Mouse (Mus musculus): Measurements from ENCODE around the gene Lrrc55. TPM values are rescaled to one million over a fixed set of nuclear protein-coding genes. Genes with fewer than 3 reads are reported as not detected.

Lrrc55 gene
- polyA plus RNA-seq, 1 experiment from 2014 or later: 14.9 TPM

DNA sequence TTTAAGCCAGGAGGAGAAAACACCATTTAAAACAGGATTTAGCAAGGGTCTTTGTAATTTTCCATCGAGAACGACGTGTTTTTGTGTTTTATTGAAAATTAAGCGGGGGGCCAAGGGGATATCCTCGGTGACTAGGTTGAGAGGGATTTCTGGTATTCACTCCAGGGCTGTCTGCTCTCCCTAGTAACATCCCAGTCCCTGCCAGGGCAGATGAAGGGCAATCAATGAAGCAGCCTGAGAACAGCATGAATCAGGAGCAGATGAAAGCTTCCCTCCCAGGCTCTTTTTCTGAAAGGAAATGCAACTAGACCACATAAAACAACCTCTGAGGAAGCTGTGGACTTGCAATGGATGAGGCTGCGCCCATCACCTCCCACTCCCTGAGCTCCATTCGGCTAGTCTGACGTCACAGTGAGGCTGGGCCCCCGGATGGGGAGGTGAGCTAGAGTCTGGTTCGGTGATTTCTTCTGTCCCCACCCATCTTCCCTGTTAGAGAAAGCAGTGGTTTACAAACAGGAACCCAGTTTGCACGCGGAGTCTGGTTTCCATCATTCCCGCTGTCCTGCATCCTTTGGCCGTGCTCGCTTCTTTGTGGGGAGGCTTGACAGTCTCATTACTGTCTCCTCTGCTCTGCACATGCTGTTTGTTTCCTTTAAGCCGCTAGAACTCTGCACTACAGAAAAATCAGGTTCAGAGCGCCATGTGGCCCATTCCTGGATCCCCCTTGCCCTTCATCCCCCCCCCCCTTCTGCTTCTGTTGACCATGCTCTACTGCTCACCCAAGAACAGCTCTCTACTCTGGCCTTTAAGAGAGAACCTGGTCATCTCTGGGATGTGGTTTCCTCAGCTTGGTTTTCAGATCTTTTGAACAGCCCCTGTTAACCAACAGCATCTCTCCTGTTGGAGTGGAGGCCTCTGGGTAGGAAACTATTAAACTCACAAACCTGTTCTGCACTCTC lies 27.5 kb upstream of the Lrrc55 start:
- Histone ChIP-seq H3K36me3 (ENCODE audit: control insufficient read depth, insufficient read depth) (no peaks in the 10 kb centered on the region), H3K4me2 (ENCODE audit: low read length) (no peak overlapping the region), H3K4me3 (replicated peaks; ENCODE audit: low read length) (no peak overlapping the region)

GRCm38 (mm10) chr2:85216606-85217005 lies 19.6 kb upstream of the Lrrc55 start:
- H3K9ac ChIP-seq (replicated peaks; ENCODE audit: low read depth, low read length): no peak overlapping the region
- H3K36me3 ChIP-seq (ENCODE audit: control insufficient read depth, insufficient read depth): no peaks in the 10 kb centered on the region
- H3K27me3 ChIP-seq (replicated peaks; ENCODE audit: control insufficient read depth, insufficient read depth, low read length): no peaks in the 10 kb centered on the region
- no peaks in the 10 kb centered on the region for H3K9me3 ChIP-seq (ENCODE audit: control insufficient read depth, low read length)
- H3K27ac ChIP-seq (ENCODE audit: low read length): no peak overlapping the region
- H3K4me2 ChIP-seq (ENCODE audit: low read length): no peak overlapping the region
- H3K4me3 ChIP-seq (replicated peaks; ENCODE audit: low read length): no peak overlapping the region
- H3K4me1 ChIP-seq (replicated peaks; ENCODE audit: control insufficient read depth, insufficient read depth, low read length): no peaks in the 10 kb centered on the region; the same call in 1 of the 2 replicates
- ATAC-seq: no peak

More for the DNA sequence above, 27.5 kb upstream of the Lrrc55 start:
- Histone ChIP-seq H3K9ac (replicated peaks; ENCODE audit: low read depth, low read length) (no peak overlapping the region), H3K27ac (ENCODE audit: low read length) (no peak overlapping the region), H3K4me1 (replicated peaks; ENCODE audit: control insufficient read depth, insufficient read depth, low read length) (peaks cover under 1% of the 10 kb centered on the region; the same call in 1 of the 2 replicates), H3K9me3 (ENCODE audit: control insufficient read depth, low read length) (no peaks in the 10 kb centered on the region), H3K27me3 (replicated peaks; ENCODE audit: control insufficient read depth, insufficient read depth, low read length) (no peaks in the 10 kb centered on the region)
- 0 out of 2 replicates have a peak, but pooled peaks have one; percentile 24 for ATAC-seq
- 44% methylated on average over 17 of the region's 17 CpGs for WGBS

DNA sequence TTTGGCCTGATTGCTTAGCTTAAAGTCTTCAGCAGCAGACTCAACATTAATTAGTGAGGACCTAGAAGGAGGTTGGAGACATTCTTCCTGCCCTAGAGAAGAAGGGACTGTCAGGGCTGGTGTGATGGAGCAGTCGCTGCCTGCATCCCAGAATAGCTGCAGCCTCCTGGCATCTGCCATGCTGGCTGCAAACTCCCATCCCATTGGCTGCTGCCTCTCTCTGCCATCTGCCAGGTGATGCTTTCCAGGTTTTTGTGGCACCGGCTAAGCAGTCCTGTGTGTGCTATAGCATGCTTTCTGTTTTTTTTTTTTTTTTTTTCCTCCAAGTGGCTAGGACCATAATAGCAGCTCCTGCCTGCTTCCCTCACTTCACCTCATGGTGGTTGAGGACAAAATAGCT lies 16.7 kb upstream of the Lrrc55 start:
- 47% methylated on average over 2 of the region's 2 CpGs for WGBS
- Histone ChIP-seq H3K4me1 (replicated peaks; ENCODE audit: control insufficient read depth, insufficient read depth, low read length) (no peaks in the 10 kb centered on the region; the same call in 1 of the 2 replicates), H3K4me3 (replicated peaks; ENCODE audit: low read length) (no peak overlapping the region), H3K36me3 (ENCODE audit: control insufficient read depth, insufficient read depth) (no peaks in the 10 kb centered on the region), H3K27me3 (replicated peaks; ENCODE audit: control insufficient read depth, insufficient read depth, low read length) (no peaks in the 10 kb centered on the region), H3K4me2 (ENCODE audit: low read length) (no peak overlapping the region), H3K27ac (ENCODE audit: low read length) (peak overlapping the region; percentile 26; the same call in 1 of the 2 replicates), H3K9me3 (ENCODE audit: control insufficient read depth, low read length) (no peaks in the 10 kb centered on the region), H3K9ac (replicated peaks; ENCODE audit: low read depth, low read length) (no peak overlapping the region)
- peak; percentile 99 for ATAC-seq

GRCm38 (mm10) chr2:85209301-85209700 lies 12.3 kb upstream of the Lrrc55 start:
- WGBS: 63% methylated on average over 5 of the region's 5 CpGs
- no peak overlapping the region for H3K4me3 ChIP-seq (replicated peaks; ENCODE audit: low read length)
- no peaks in the 10 kb centered on the region for H3K36me3 ChIP-seq (ENCODE audit: control insufficient read depth, insufficient read depth)
- no peak for ATAC-seq
- H3K4me2 ChIP-seq (ENCODE audit: low read length): no peak overlapping the region
- no peaks in the 10 kb centered on the region for H3K27me3 ChIP-seq (replicated peaks; ENCODE audit: control insufficient read depth, insufficient read depth, low read length)
- no peaks in the 10 kb centered on the region; the same call in 1 of the 2 replicates for H3K4me1 ChIP-seq (replicated peaks; ENCODE audit: control insufficient read depth, insufficient read depth, low read length)
- H3K27ac ChIP-seq (ENCODE audit: low read length): no peak overlapping the region
- H3K9ac ChIP-seq (replicated peaks; ENCODE audit: low read depth, low read length): no peak overlapping the region
- H3K9me3 ChIP-seq (ENCODE audit: control insufficient read depth, low read length): no peaks in the 10 kb centered on the region

DNA sequence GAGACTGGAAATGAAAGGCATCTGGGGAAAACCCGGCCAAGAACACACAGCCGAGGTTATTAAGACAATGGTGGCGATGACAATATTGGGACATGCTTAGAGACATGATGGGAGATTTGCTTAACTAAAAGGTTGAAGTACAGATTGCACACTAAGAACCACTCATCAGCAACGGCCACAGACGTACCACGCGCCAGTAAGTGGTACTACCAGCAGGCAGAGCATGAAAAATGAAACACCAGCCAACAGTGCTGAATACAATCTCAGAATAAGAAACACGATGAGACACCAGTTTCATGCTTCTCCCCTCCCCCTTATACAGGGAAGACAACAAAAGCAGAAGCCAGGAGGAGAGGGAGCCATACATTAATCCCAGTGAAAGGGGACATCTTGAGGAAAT lies 8.2 kb upstream of the Lrrc55 start:
- Histone ChIP-seq H3K36me3 (ENCODE audit: control insufficient read depth, insufficient read depth) (no peaks in the 10 kb centered on the region), H3K27me3 (replicated peaks; ENCODE audit: control insufficient read depth, insufficient read depth, low read length) (no peaks in the 10 kb centered on the region), H3K4me1 (replicated peaks; ENCODE audit: control insufficient read depth, insufficient read depth, low read length) (no peaks in the 10 kb centered on the region), H3K9ac (replicated peaks; ENCODE audit: low read depth, low read length) (no peak overlapping the region), H3K4me2 (ENCODE audit: low read length) (no peak overlapping the region), H3K4me3 (replicated peaks; ENCODE audit: low read length) (no peak overlapping the region), H3K9me3 (ENCODE audit: control insufficient read depth, low read length) (no peaks in the 10 kb centered on the region), H3K27ac (ENCODE audit: low read length) (no peak overlapping the region)
- ATAC-seq: no peak; the same call in 1 of the 2 replicates
- WGBS: 67% methylated on average over 8 of the region's 8 CpGs

DNA sequence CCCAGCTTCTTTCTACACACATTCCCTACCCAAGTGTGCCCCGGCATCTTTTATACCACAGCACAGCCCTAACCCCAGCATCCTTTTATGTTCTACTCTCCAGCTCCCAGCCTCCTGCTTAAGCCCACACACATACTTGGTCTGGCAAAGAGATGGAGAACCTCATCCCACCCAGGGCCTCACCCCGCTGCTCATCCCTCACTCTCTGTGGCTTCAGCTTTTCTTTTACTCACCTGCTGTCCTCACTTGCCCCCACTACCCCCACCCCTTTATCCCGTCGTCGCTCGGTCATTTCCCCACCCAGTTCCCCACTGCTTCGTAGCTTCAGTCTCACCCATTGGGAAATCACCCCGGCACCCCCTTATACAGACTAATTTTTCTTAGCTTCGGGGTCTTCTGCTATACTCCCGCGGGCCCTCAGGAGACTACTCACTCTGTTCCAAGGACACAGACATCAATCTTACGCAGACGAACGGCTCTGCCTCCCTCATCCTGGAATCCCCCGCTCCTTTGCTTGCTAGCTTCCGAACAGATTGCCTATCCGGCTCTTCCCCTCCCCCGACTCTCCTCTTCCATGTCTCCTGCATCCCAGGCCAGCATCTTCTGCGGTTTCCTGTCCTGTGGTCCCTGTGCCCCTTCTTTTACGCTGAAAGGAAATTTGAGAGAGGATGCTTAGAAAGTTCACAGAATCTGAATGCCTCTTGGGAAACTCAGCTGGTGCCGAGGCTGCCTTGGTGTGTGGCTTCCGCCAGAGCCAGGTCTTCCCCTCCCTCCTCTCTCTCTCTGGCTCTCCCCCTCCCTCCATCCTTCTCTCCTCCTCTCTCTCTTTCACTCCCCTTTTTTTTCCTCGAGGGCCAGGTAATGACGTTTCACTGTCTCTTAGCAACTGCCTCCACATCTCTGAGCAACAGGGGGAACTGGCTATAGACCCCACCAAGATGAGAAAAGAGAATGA lies 1.3 kb upstream of the Lrrc55 start:
- Histone ChIP-seq H3K4me3 (replicated peaks; ENCODE audit: low read length) (peak overlapping the region; percentile 45), H3K4me1 (replicated peaks; ENCODE audit: control insufficient read depth, insufficient read depth, low read length) (peaks cover 3% of the 10 kb centered on the region; the same call in 1 of the 2 replicates), H3K4me2 (ENCODE audit: low read length) (peak overlapping the region; percentile 55), H3K27me3 (replicated peaks; ENCODE audit: control insufficient read depth, insufficient read depth, low read length) (no peaks in the 10 kb centered on the region), H3K9me3 (ENCODE audit: control insufficient read depth, low read length) (no peaks in the 10 kb centered on the region), H3K27ac (ENCODE audit: low read length) (peak overlapping the region; percentile 74), H3K9ac (replicated peaks; ENCODE audit: low read depth, low read length) (peak overlapping the region; percentile 68), H3K36me3 (ENCODE audit: control insufficient read depth, insufficient read depth) (no peaks in the 10 kb centered on the region)
- peak; percentile 84 for ATAC-seq
- WGBS: 1% methylated on average over 24 of the region's 24 CpGs

DNA sequence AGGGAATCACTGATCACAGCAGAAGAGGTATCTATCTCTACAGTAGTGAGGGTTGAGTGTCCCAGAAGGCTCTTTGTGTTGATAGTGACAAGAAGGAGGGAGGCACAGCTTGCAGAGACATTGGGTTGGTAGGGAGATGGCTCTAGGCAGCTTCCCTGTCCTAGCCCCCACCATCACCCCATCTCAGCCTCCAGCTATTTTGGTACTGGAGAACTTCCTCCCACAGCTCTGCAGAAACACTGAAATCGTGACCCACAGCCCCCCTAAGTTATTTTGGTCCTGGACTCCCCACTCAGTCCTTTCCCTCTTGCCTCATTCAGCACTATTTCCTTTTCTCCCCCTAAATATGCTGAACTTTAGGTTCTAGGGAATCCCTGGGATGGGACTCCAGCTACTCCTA lies 2.4 kb downstream of the Lrrc55 start:
- Histone ChIP-seq H3K4me2 (ENCODE audit: low read length) (no peak overlapping the region), H3K27ac (ENCODE audit: low read length) (no peak overlapping the region), H3K9me3 (ENCODE audit: control insufficient read depth, low read length) (no peaks in the 10 kb centered on the region), H3K4me3 (replicated peaks; ENCODE audit: low read length) (no peak overlapping the region), H3K36me3 (ENCODE audit: control insufficient read depth, insufficient read depth) (peaks cover 5% of the 10 kb centered on the region), H3K4me1 (replicated peaks; ENCODE audit: control insufficient read depth, insufficient read depth, low read length) (peaks cover 3% of the 10 kb centered on the region; the same call in 1 of the 2 replicates), H3K9ac (replicated peaks; ENCODE audit: low read depth, low read length) (no peak overlapping the region), H3K27me3 (replicated peaks; ENCODE audit: control insufficient read depth, insufficient read depth, low read length) (no peaks in the 10 kb centered on the region)
- ATAC-seq: no peak
- 63% methylated on average over 1 of the region's 1 CpGs for WGBS

- 59% methylated on average over 6 of the region's 6 CpGs for WGBS
- peak; percentile 75 for ATAC-seq
Observed at GRCm38 (mm10) chr2:85187582-85188151, 9.3 kb downstream of the Lrrc55 start.

More at GRCm38 (mm10) chr2:85187582-85188151, 9.3 kb downstream of the Lrrc55 start:
- no peaks in the 10 kb centered on the region for H3K4me1 ChIP-seq (replicated peaks; ENCODE audit: control insufficient read depth, insufficient read depth, low read length)
- H3K27ac ChIP-seq (ENCODE audit: low read length): no peak overlapping the region
- no peak overlapping the region for H3K4me2 ChIP-seq (ENCODE audit: low read length)
- H3K27me3 ChIP-seq (replicated peaks; ENCODE audit: control insufficient read depth, insufficient read depth, low read length): no peaks in the 10 kb centered on the region
- no peaks in the 10 kb centered on the region for H3K9me3 ChIP-seq (ENCODE audit: control insufficient read depth, low read length)
- no peak overlapping the region for H3K4me3 ChIP-seq (replicated peaks; ENCODE audit: low read length)
- peaks cover 5% of the 10 kb centered on the region for H3K36me3 ChIP-seq (ENCODE audit: control insufficient read depth, insufficient read depth)
- no peak overlapping the region for H3K9ac ChIP-seq (replicated peaks; ENCODE audit: low read depth, low read length)
